Mouse (Mus musculus) forebrain, embryonic 11.5 days (tissue): ENCODE results near the gene Pvalb. TPM values are rescaled to one million over a fixed set of nuclear protein-coding genes. Genes with fewer than 3 reads are reported as not detected.

Experiments used
- ATAC-seq: fragments of 200-750 bp; cut with Nextera tagmentation; replicated peaks from 2 replicates; pipeline ENCODE4 v1.8.0; 2017; ENCODE audit warnings: moderate TSS enrichment; ENCODE audit not compliant: low FRiP score
- DNase-seq: peaks from one replicate; pipeline ENCODE4 v3.0.0-alpha.2; 2017; ENCODE audit warnings: low spot score
- H3K27ac ChIP-seq: fragments of 300-500 bp; sonication (generic); 2 replicates; pipeline ENCODE4 v1.5.1; 2014; ENCODE audit warnings: low read depth, low read length
- H3K27me3 ChIP-seq: fragments of 300-500 bp; sonication (generic); 2 replicates; pipeline ENCODE4 v1.6.1; 2014; ENCODE audit warnings: mild to moderate bottlenecking, low read length, mixed read lengths; ENCODE audit not compliant: control insufficient read depth, insufficient read depth
- H3K36me3 ChIP-seq: fragments of 300-500 bp; sonication (generic); 2 replicates; pipeline ENCODE4 v1.6.1; 2014; ENCODE audit warnings: mild to moderate bottlenecking, low read length, moderate library complexity, mixed read lengths; ENCODE audit not compliant: control insufficient read depth, insufficient read depth
- H3K4me1 ChIP-seq: fragments of 300-500 bp; sonication (generic); replicated peaks from 2 replicates; pipeline ENCODE4 v1.6.1; 2014; ENCODE audit warnings: low read length, mixed read lengths; ENCODE audit not compliant: control insufficient read depth, insufficient read depth
- H3K4me2 ChIP-seq: fragments of 300-500 bp; sonication (generic); 2 replicates; pipeline ENCODE4 v1.6.1; 2014; ENCODE audit warnings: low read depth, mild to moderate bottlenecking, low read length, moderate library complexity, mixed read lengths; ENCODE audit not compliant: severe bottlenecking
- H3K4me3 ChIP-seq: fragments of 300-500 bp; sonication (generic); 2 replicates; pipeline ENCODE4 v1.5.1; 2014; ENCODE audit warnings: low read depth, low read length
- H3K9ac ChIP-seq: fragments of 300-500 bp; sonication (generic); 2 replicates; pipeline ENCODE4 v1.6.1; 2014; ENCODE audit warnings: low read length
- H3K9me3 ChIP-seq: fragments of 300-500 bp; sonication (generic); 2 replicates; pipeline ENCODE4 v1.6.1; 2016; ENCODE audit warnings: low read length, mixed read lengths; ENCODE audit not compliant: control insufficient read depth
- WGBS: fragments of 180-500 bp; shearing (Covaris S2); extraction: QIAGEN DNeasy Blood & Tissue Kit; methylation state at CpG from one replicate; pipeline ENCODE4 v1.1.7; 2014; 5-methylcytosine and 5-hydroxymethylcytosine counted together
- polyA plus RNA-seq: library from polyadenylated mRNA; unstranded; fragments of >200 nt; fragmentation: Nextera tagmentation; extraction: Ambion mirVana; gene quantifications from 2 replicates; pipeline ENCODE4 v1.2.1, GENCODE M21; 2014

The Pvalb gene
- polyA plus RNA-seq, 1 experiment from 2014 or later = not detected

- no peak overlapping the region for H3K27ac ChIP-seq
- H3K27me3 ChIP-seq = no peaks in the 10 kb centered on the region
- DNase-seq (no peak), ATAC-seq (no peak)
- WGBS = 53% methylated on average over 11 of the region's 11 CpGs
- H3K4me1 ChIP-seq = no peaks in the 10 kb centered on the region
- no peak overlapping the region for H3K4me2 ChIP-seq
- H3K4me3 ChIP-seq = no peak overlapping the region
- H3K9me3 ChIP-seq = no peaks in the 10 kb centered on the region
- H3K36me3 ChIP-seq = no peaks in the 10 kb centered on the region
- H3K9ac ChIP-seq = no peak overlapping the region
Observed at GRCm38 (mm10) chr15:78241335-78241734, 35.1 kb upstream of the Pvalb start.

GRCm38 (mm10) chr15:78239956-78240617 is 33.9 kb upstream of the Pvalb start:
- no peaks in the 10 kb centered on the region for H3K4me1 ChIP-seq
- ATAC-seq (no peak), DNase-seq (no peak)
- H3K36me3 ChIP-seq = no peaks in the 10 kb centered on the region
- no peak overlapping the region for H3K27ac ChIP-seq
- no peaks in the 10 kb centered on the region for H3K27me3 ChIP-seq
- no peak overlapping the region for H3K4me2 ChIP-seq
- WGBS = 81% methylated on average over 14 of the region's 14 CpGs
- H3K9me3 ChIP-seq = no peaks in the 10 kb centered on the region
- no peak overlapping the region for H3K4me3 ChIP-seq
- no peak overlapping the region for H3K9ac ChIP-seq

DNA sequence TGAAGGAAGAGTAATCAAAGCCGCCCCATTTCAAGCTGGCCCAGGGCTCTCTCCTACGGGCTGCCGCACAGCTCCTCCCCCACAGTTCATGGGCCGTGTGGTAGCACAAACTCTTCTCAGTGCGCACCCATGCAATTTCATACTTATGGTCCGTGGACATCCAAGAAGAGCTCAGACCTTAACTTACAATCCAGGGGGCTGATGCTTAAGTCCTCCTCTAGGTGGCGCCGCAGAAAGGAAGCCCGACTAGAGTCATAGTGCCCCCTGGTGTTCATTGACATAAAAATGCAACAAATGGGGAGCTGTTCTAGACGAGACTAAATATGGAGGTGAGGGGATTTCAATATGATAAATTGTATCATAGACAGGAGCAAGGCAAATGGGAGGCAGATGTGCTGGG is 33.3 kb upstream of the Pvalb start:
- 25% methylated on average over 10 of the region's 10 CpGs for WGBS
- H3K4me1 ChIP-seq = no peaks in the 10 kb centered on the region

GRCm38 (mm10) chr15:78234823-78235509 is 28.8 kb upstream of the Pvalb start:
- no peaks in the 10 kb centered on the region for H3K27me3 ChIP-seq
- WGBS = 80% methylated on average over 5 of the region's 5 CpGs
- no peak overlapping the region for H3K9ac ChIP-seq
- H3K4me2 ChIP-seq = no peak overlapping the region
- ATAC-seq (no peak), DNase-seq (no peak)
- H3K9me3 ChIP-seq = no peaks in the 10 kb centered on the region
- no peaks in the 10 kb centered on the region for H3K36me3 ChIP-seq
- H3K4me1 ChIP-seq = no peaks in the 10 kb centered on the region; the same call in 1 of the 2 replicates
- H3K27ac ChIP-seq = no peak overlapping the region
- H3K4me3 ChIP-seq = no peak overlapping the region

More for the DNA sequence above, 33.3 kb upstream of the Pvalb start:
- ATAC-seq (no peak), DNase-seq (peak; percentile 74)
- no peaks in the 10 kb centered on the region for H3K9me3 ChIP-seq
- H3K9ac ChIP-seq = no peak overlapping the region
- H3K36me3 ChIP-seq = no peaks in the 10 kb centered on the region
- no peaks in the 10 kb centered on the region for H3K27me3 ChIP-seq
- H3K27ac ChIP-seq = no peak overlapping the region
- H3K4me3 ChIP-seq = no peak overlapping the region
- H3K4me2 ChIP-seq = no peak overlapping the region

DNA sequence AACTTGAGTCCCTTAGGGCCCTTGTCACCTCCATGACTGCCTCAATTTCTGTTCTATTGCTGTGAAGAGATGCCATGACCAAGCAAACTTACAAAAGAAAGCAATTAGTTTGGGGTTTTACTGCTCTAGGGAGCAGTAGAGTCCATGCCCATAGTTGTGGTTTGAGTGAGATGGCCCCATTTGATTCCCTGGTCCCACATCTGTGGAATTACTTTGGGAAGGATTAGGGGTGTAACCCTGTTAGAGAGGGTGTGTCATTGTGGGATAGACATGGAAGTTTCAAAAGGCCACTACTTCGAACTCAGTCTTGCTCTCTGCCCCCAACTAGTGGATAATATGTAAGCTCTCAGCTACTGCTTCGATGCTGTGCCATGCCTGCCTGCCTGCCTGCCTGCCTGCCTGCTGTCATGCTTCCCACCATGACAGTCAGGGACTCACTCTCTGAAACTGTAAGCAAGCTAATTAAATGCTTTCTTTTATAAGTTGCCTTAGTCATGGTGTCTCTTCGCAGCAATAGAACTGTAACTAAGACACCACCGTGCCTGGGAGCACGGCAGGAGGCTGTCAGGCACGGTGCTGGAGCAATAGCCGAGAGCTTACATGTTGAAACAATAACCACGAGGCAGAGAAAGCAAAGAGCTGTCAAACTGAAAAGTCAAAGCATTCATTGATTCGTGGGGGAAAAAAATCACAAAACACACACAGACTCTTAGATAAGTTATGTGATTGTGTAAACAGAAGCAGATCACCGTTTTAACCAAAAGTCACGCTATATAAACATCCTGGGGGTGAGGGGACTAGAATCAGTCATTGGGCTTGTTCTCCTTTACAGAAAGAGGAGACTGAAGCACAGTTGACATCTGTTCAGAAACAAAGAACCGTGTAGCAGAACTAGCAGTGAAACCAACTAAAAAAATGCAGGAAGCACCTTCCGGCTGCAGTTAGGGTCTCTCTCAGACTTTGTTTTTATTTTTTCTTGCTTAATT is 25.4 kb upstream of the Pvalb start:
- DNase-seq (no peak), ATAC-seq (no peak)
- Histone ChIP-seq H3K9me3 (no peaks in the 10 kb centered on the region), H3K9ac (no peak overlapping the region), H3K36me3 (no peaks in the 10 kb centered on the region), H3K27ac (no peak overlapping the region), H3K4me3 (no peak overlapping the region), H3K4me1 (no peaks in the 10 kb centered on the region; the same call in 1 of the 2 replicates), H3K4me2 (no peak overlapping the region), H3K27me3 (no peaks in the 10 kb centered on the region)
- WGBS = 54% methylated on average over 13 of the region's 13 CpGs

GRCm38 (mm10) chr15:78227816-78228215 is 21.6 kb upstream of the Pvalb start:
- Histone ChIP-seq H3K27ac (no peak overlapping the region), H3K4me2 (no peak overlapping the region), H3K4me1 (no peaks in the 10 kb centered on the region; the same call in 1 of the 2 replicates), H3K9me3 (no peaks in the 10 kb centered on the region), H3K4me3 (no peak overlapping the region), H3K9ac (no peak overlapping the region), H3K27me3 (no peaks in the 10 kb centered on the region), H3K36me3 (no peaks in the 10 kb centered on the region)
- WGBS = 81% methylated on average over 12 of the region's 12 CpGs
- no peak for DNase-seq
- no peak for ATAC-seq

DNA sequence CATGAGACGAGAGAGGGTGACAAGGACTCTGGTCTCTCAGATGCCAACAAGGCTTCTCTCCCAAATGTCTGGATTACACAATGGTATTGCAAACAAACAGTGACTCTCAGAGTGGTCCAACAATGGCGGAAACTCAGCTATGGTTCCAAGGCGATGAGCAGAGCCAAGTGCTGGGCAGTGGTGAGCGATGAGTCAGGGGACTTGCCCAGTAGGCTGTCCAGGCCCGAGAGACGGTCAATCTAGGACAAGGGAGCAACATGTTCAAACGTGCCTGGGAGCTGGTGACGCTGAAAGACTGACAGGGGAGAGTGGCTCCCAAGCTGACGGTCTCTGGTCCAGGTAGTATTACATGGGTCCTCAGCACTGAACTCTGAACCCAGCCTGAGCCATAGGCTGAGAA is 9.1 kb upstream of the Pvalb start:
- Histone ChIP-seq H3K4me1 (no peaks in the 10 kb centered on the region), H3K4me3 (no peak overlapping the region), H3K36me3 (no peaks in the 10 kb centered on the region), H3K27ac (no peak overlapping the region), H3K9ac (no peak overlapping the region), H3K4me2 (no peak overlapping the region), H3K9me3 (no peaks in the 10 kb centered on the region), H3K27me3 (no peaks in the 10 kb centered on the region)
- 90% methylated on average over 9 of the region's 9 CpGs for WGBS
- DNase-seq (no peak), ATAC-seq (no peak)

DNA sequence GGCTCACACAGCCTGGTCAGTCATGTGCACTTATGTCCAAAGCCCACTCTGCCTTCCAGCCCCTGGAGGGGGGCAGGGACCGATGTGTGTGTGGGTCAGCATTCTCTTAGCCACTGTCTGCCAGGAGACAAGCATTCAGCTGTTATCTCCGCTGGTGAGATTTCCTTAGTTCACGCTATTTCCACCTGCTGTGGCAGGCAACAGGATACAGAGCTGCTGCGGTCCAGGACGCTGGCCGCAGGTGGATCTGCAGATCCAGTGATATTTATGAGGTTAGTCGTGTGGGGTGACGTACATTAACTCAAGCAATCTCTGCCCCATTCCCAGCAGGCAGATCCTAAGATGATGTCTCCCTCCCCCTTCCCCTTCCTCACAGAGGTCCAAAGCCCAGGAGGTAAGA is 5.2 kb upstream of the Pvalb start:
- H3K27ac ChIP-seq = no peak overlapping the region
- ATAC-seq = no peak
- H3K9ac ChIP-seq = no peak overlapping the region
- no peaks in the 10 kb centered on the region for H3K36me3 ChIP-seq
- DNase-seq = no peak
- no peaks in the 10 kb centered on the region; the same call in 1 of the 2 replicates for H3K9me3 ChIP-seq
- H3K4me2 ChIP-seq = no peak overlapping the region
- no peak overlapping the region for H3K4me3 ChIP-seq
- no peaks in the 10 kb centered on the region for H3K4me1 ChIP-seq
- 83% methylated on average over 8 of the region's 8 CpGs for WGBS
- H3K27me3 ChIP-seq = no peaks in the 10 kb centered on the region
